Mouse (Mus musculus) T-cell, adult 2 months (primary cell): ENCODE data around the gene Stambpl1.
A peak's percentile ranks its signal among the peaks of the same experiment; 100 is the strongest.

Experiments
- DNase-seq: peaks from one replicate; pipeline ENCODE4 v3.0.0; 2022; ENCODE audit warnings: low spot score

Gene Stambpl1

DNA sequence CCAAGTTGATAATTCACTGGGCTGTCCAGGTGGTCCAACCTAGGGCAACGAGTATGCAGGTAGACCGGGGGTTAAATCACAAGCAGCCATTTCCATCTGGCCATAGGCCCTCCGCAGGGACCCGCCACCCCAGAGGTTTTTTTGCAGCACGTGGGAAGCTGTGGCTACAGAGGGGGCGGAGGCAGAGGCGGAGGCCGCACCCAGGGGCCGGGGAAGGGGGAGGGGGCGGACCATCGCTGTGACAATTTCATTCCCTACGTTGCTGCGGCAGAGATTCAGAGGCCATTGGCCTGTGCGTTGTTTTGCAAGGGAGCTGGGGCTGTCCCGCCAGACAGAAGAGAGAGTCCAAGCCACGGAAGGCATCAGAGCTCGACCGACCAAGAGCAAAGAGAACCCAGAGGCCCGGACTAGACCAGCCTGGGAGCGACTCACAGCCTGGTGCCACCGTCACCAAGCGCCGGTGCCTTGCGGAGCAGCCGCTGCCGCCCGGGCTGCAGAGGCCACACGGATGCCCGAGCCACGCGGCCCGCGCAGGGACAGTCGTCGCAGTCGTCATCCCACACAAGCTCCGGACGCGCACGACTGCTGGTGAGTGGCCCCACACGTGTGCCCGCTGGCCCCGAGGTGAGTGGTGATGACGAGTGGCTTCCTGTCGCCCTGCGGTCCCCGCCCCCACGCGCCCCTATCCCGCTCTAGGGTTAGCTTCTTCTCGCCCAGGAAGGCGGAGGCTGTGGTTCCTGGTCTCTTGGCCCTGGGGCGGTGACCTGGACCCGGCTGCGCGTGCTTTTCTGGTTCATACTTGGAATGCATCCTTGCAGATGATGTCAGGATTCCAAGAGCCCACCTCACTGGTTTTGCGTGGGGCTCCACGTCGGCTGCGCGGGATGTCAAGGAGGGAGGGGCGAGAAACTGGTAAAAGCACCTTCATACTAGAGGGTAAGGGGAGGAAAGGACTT is at the start of gene Stambpl1:
Gene Stambpl1, plus strand, starts transcription at position 222 of the 956 bp plus-strand sequence.
- DNase-seq, result peak; percentile 87

DNA sequence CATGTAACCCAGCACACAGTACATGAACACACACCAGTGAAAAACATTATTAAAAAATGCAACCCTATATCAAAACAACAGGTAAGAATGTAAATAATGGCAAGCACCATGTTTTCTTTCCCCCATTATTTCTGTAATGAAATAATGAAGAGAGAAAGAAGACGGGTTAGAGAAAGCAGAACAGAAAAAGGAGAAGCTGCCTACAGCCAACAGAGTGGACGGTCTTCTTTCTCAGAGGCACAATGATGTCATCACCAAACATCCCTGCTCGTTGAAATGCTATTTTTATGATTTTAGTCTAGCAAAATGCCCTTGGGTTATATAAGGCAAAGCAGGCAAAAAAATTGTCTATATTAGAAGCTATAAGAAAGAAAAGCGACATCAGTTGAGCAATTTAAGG is 43.6 kb upstream of the Stambpl1 start:
- no peak for DNase-seq

DNA sequence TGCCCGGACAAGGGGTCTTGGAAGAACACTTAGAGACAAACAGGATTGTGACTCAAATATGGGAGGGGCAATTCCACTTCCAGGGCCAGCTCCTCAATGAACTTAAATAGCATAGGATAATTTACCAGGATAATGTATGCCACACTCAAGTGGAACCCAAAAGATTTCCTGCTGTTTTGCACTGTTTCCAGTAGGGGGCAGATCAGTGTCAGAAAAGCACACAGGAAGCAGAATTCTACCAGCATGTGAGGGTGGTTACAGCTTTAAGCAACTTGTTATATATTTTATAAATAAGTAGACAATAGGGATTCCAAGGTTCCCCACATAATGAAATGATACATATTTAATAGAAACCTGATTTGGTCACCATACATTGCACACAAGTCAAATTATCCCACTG is 40.1 kb upstream of the Stambpl1 start:
- peak; percentile 56 for DNase-seq

DNA sequence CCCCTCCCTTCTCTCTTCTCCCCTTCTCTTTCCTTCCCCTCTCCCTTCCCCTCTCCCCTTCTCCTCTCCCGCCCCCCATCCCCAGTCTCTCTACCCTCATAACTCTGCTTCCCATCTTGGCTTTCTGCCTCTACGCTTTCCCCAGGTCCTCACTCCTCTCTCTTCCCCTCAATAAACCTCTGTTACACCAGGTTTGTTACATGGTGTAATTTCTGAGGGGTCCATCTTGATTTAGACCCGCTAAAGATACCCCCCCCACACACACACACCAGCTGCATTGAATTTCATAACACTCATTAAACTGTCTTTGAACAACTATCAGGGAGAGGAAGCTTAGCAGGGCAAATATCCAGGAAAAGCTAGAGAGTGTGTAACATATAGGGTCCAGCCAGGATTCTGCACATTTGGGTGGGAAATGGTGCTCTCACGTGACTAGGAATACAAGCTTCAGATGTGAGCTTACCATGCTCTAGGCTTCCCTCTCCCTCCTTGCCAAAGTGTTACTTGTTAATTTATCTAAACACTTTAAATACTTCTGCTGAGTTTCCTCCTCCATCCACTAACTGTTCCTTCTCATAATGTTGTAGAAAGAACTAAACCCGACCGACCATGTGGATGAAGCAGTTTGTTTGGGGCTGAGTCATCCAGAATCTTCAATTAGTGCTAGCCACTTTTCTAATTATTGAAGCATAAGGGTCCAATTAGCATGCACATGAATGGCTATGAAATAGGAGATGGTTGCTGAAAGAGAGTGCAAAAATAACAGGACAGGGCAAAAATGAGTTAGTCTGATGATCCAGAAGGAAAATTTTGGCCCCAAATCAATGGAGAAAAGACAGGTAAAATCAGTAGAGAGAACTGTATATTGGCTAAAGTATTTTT is 38.5 kb upstream of the Stambpl1 start:
- no peak for DNase-seq

DNA sequence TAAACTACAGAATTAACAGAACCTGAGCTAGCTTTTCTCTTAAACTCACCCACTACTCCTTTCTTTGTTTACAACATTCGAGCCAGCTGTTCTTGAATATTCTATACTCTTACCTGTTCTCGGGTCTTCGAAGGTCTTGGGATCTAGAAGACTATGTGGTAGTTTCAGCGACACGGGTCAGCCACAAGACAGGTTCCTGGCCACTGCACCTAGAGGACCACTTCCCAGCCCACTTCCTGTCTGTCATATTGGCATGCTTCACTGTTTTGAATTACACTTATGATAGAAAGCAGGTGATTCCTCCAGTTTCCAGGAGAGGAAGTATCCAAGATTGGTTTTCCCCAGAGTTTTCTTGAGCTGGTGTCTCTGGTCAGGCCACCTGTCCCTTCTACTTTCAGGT is 29.3 kb upstream of the Stambpl1 start:
- no peak for DNase-seq

DNA sequence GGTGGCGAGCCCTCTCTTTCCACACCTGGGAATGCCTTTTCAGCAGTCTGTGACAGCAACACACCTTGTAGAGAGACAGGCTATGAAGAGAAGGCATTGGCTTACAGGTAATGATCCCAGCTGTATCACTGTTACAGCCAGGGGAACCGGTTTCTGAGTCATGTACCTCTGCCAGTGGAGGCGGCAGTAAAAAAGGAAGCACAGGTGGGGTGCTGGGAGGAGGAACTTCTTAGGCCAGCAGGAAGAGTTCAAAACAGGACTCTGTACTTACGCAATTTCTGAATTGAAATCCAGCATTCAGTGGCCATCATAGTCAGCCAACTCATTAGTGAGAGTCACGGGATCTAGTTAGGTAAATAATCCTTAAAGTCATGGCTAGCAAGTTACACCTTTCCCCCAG is 26.1 kb upstream of the Stambpl1 start, which contains the start of gene Ankrd22:
Gene Ankrd22, minus strand, starts transcription at position 163 of the 400 bp plus-strand sequence.
- DNase-seq, result no peak

DNA sequence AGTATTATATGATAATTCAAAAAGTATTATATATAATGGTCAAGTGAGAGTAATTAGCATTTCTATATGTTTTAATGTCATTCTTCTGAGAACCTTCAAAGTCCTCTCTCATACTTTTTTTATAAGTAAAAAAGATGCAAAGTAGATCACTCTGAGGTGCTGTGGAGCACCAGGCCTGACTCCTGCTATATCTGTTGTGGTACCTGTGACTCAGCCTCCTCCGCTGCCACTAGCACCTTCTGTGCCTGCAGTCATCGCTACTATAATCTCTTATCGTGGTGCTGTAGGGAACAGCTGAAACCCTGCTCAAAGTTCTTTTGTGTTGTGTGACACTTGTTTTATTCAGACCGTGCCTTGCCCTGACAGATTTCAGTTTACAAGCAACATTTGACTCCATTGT is 25.6 kb upstream of the Stambpl1 start:
- no peak for DNase-seq

DNA sequence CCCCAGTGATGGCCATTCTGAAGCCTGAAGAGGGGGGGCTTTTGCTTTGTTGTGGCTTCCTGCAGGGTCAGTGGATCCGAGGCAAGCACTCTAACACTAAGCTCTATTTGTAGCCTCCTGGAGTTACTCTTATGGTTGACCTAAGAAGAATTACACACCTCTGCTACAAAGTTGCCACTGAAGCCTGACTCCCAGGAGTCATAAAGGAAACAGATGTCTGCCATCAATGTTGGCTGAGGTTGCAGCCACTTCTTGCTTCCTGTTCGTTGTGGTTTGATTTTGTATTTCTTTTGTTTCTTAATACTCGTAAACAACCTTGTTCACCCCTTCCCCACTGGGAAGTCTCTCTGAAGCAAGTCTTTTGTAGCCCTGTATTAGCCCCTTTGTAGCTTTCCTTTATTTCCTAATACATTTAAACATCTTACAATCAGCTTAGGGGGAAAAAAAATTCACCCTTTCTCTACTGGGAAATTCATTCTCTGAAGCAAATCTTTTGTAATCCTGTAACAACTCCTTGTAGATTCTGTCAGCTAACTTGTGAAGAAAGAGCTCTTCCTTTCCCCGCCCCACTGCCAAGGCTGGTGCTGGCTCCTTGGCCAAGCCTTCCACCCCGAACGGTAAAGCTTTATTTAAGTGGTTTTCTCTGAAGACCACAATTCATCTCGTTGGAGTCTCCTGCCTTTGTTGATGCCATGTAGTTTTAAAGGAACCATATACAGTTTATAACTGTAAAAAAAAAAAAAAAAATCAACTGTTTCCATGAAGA is 23.9 kb upstream of the Stambpl1 start:
- DNase-seq, result peak; percentile 68

DNA sequence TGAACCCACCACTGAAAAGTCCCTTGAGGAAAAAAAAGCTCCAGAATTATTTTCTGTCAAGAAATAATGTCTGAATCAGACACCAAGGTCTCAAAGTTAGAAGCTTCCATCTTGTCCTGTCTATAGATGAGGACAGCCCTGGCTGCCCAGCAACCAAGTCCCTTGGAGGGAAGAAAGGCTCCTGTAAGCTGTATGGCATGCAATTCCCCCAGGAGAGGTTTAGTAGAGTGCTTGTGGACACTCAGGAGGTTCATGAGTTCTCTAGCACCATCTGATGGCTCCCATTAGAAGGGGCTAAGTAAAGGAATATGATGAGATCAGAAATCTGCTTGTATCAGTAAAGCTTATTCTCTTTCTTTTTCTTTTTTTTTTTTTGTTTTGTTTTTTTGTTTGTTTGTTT is 22.9 kb upstream of the Stambpl1 start:
- DNase-seq, result no peak

DNA sequence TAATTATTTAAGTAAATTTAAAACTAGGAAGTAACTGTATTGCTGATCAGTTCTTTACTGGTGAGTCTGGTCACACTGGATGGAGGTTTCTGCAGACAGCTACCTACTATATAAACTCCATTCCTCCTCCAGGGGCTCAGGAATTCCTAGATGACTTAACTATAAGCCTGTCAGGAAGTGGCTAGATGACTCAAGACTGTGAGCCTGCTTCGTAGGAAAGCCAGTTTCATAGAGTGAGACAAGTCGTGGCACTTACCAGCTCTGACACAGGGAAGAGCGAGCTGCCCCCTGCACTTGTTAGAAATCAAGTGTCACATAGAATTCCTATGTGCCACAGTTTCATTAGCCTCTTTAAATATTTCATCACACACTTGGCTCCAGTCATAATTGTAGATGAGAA is 20.9 kb upstream of the Stambpl1 start:
- no peak for DNase-seq

DNA sequence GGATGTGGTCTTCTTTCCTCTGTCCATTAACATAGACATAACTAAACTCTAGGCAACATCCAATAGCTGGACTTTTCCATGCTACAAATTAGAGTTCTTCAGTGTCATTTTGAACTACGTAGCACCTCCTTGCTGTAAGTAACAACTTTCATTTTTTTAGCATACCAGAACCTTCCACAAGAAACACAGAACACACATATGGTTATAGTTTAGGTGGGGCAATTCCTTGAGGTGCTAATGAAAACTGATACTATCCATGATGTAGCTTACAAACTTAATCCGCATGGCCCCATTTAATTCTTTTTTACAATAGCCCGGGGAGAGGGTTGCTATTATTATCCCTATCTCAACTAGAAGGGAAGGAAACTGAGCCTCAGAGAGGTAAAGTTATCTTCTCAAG is 18.0 kb upstream of the Stambpl1 start:
- no peak for DNase-seq

DNA sequence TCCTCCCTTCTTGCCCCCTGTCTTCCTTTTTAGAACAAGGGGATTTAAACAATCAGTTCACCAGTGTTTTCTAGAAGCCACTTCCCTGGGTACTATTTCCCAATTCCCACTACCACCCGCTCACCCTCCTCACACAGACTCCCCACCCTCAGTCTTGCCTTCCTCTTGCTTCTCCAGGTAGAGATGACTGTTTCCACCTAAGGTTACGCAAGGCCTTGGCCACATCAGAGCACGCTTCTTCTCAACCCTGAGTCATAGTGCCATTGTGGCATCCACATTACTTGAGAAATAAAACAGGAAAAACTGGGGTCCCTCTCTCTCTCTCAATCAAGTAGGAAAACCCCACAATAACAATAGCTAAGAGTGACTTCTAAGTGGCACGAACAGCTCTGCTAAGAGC is 12.9 kb upstream of the Stambpl1 start:
- DNase-seq, result no peak

DNA sequence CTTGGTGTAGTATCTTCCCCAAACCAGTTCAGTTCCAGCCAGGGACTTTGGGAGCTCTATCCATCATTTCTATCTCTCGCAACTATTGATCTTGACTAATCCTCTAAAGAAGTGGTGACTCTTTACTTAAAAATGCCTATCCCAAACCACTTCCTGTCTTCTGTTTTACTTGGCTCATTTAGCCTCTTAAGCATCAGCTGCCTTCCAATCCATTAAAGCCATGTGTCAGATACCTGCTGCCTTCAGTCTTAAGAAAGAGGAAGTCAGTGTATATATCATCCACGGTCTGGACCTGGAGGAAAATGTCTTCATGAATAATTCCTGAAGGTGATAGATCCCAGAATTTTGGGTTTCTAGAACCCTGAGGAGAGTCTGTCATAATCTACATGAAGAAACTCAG is 11.7 kb upstream of the Stambpl1 start:
- peak; percentile 32 for DNase-seq

DNA sequence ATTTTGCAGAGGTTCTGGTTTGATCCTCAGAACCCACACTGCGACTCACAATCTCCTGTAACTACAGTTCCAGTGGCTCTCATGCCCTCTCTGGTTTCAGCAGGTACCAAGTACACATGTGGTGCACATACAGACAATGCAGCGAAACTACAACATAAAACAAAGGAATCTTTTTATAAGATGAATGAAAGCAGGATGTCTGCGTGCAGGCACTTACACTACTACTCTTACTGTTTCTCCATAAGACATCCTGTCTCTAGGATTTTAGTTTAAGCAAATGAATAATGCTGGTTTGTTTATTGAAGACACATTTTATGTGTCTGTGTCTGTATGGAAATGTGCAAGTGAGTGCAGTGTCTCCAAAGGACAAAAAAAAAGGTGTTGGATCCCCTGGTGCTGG is 10.8 kb upstream of the Stambpl1 start:
- no peak for DNase-seq

DNA sequence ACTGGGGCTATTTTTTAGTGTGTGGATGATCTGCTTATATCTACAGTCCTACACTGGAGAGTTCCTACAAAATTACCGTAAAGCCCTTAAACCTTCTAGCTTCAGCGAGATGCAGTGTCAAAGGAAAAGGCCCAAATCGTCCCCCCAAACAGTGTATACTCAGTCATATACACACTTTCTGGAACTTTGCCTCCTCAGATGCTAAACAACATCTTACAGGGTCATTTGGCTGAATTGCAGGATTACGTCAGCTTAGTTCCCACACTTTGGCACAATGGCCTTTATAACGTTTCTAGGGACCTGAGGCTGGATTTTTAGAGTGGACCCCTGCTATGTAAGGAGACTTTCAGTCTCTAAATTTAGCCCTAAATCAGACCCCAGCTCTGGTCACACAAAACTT is 9.5 kb upstream of the Stambpl1 start:
- DNase-seq, result no peak

DNA sequence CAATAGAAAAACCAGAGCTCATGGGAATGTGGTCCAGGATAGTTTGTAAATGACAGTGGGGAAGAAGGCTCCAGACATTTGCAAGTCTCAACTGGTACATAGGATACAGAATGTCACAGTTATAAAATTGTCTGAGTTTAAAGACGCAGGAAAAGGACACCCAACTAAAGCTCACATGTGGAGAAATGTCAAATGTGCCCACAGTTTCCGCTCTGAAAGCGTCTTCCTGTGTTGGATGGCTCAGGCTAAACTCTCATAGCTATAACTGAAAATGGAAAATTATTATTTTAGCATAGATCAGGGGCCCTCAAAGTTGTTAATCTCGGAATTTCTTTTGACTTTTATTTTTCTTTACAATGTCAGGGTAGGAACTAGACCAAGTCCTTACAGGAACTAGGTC is 5.2 kb upstream of the Stambpl1 start:
- DNase-seq, result peak; percentile 63

DNA sequence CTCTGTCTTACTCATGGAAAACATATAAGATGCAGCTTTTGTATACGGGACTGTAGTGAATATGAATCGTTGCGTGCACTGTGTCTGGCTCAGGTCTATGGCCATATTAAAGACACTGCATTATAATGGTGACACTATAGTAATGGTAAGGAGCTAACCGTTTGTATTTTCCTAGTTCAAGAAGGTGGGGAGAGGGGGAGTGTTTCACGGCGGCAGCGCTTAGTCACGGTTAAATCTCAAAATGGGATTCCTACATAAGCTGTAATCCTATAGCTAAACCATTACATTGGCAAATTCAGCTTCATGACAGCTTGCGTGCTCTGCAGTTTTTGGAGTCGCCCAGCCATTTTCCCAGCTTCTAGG is 403 bp upstream of the Stambpl1 start:
- DNase-seq, result no peak

DNA sequence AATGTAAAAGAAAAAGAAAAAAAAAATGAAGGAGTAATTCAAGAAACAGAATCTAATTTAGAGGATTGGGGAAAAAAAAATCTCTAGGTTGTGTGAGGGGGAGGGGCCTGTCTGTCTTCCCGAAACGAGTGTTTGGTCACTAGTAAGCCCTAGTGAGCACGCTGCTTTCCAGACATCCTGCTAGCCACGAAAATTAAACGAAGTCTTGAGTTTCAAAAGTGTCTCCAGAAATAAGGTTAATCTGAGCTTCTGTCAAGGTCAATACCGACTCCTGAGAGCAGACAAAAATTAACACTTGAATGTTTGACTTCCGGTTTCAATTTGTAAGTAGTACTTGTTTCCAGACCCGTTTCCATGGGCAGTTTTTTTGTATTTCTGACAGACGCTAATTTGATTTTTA is 1.1 kb downstream of the Stambpl1 start:
- DNase-seq, result no peak

DNA sequence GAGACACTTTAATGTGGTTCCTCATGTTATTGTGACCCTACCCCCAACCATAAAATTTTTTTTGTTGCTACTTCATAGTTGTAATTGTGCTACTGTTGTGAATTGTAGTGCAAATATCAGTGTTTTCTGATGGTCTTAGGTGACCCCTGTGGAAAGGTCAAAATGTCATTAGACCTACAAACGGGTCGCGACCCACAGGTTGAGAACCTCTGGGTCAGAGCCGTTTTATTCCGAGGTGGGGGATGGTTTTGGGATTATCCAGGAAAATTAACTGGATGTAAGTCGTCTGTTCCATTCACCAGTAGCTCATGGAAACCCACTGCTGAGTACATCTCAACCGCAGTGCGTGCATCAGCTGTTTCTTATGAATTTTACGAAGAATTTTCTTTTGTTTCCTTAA is 1.7 kb downstream of the Stambpl1 start:
- DNase-seq, result no peak

DNA sequence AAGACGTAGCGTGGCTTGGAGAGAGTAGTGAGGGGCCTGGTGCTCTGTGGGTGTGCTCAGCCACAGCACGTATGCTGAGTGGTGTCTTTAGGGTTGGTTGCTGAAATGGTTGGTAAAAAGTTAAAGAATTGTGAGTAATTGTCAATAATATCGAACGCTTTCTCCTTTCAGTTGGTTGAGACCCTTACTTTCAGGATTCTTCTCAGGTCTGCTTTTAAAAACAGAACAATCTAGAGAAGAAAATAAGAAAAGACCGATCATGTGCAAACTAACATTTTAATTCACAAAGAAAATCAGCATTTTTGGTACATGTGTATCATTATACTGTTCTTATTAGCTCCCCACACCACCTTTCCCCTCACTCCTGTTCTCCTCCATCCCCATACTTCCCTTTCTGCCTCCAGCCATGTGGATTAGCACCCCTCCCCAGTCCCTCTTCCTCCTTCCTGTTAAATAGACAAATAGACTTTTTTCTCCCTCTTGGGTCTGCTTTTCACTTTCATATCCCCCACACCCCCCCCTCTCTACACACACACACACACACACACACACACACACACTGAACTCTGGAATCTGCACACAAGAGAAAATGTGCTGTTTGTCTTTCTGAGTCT is 2.2 kb downstream of the Stambpl1 start:
- DNase-seq, result no peak

DNA sequence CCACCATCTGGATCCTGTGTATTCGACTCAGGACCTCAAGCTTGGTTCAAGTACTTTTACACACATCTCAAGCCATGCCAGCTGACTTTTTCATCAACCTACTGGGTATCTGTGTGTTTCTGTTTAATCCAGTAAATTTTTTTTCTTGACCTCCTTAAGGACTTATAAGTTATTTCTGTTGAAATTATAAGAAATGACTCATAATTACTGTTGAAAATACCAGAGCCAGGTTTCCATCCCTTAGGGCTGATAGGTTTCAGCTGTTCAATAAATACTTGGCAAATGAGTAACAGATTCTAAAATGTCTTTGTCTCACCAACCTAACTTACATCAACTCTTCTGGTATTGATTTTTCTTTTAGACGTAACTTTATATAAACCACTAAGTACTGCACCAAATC is 3.0 kb downstream of the Stambpl1 start:
- DNase-seq, result no peak

DNA sequence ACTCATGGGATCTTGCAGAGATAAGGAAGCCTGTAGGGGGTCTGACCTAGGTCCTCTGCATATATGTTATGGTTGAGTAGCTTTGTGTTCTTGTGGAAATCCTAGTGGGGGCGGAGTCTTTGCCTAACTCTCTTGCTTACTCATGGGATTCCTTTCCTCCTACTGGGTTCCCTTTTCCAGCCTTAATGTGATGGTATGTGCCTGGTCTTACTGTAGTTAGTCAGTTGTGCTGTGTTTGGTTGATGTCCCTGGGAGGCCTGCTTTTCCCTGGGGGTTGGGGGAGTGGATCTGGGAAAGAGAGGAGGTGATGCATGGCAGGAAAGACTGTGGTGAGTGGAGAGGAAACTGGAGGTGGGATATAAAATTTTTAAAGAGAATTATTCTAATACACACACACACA is 6.0 kb downstream of the Stambpl1 start:
- no peak for DNase-seq
